Mouse (Mus musculus) WW6 (cell line): Measurements from ENCODE around the gene Ttc28.

Experiments used
- DNase-seq: peaks from one replicate; pipeline ENCODE4 v3.0.0-alpha.2; 2013; ENCODE audit warnings: low read depth, low spot score

The Ttc28 gene

DNA sequence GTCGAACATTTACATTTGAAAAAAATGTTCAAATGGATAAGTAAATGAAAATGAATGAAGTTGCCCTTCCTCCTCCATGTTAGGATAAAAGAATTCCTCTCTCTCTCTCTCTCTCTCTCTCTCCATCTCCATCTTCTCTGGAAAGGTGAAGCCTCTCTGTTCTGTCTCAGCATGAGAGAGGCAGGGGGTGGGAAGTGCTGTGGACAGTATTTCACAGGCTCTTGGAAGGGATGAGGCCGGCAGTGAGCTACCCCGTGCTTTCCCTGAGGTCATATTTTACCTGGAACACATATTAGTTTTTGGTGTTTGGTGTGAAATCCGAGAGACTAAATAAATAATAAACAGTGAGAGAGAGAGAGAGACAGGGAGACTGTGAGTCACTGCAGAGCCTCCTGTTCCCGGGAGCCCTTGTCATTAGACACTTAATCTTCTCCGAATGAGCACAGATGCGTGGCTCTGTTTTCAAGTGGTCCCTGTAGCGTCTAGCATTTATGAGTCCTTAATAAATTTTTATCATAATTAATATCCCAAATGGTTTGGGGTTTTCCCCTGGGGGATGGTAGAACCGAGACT, 284.8 kb downstream of the Ttc28 start:
- DNase-seq, result no peak

GRCm38 (mm10) chr5:111170383-111170782, 290.8 kb downstream of the Ttc28 start:
- peak; percentile 33 for DNase-seq

DNA sequence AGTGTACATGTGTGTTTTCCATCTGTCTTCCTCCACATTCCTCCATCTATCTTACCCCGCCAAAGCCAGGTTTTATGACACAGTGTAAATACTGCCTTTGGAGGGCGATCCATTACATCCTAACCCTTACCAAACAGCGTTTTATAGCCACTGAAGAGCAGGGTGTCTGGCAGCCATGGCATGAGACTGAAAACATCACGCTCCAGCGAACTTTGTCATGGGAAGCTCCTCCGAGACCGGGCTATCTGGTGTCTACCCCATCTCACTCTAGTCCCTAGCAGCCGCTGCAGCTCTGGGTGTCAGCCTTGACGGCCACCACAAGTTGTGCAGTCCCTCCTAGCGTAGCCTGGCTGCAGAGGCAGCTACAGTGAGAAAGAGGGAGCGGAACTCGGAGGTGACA, 295.8 kb downstream of the Ttc28 start:
- no peak for DNase-seq

GRCm38 (mm10) chr5:111175842-111176241, 296.2 kb downstream of the Ttc28 start:
- DNase-seq, result no peak

DNA sequence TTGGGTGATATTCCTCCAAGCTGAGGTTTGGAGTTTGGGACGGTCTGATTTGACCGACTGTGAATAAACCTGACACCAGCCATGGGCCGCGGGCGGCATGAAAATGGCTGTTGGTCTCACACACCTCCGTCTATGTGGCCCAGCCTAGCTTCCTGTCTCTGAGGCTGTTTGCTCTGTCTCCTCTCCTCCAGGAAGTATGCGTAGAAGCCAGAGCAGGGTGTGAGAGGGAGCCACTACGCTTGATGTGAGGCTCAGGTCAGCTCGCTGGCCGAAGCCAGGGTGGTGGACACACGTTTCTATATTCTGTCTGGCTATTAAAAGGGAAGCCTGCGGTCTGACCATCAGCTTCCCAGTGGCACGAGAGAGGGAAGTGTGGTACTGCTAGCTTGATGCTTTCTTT, 296.8 kb downstream of the Ttc28 start:
- DNase-seq, result no peak

DNA sequence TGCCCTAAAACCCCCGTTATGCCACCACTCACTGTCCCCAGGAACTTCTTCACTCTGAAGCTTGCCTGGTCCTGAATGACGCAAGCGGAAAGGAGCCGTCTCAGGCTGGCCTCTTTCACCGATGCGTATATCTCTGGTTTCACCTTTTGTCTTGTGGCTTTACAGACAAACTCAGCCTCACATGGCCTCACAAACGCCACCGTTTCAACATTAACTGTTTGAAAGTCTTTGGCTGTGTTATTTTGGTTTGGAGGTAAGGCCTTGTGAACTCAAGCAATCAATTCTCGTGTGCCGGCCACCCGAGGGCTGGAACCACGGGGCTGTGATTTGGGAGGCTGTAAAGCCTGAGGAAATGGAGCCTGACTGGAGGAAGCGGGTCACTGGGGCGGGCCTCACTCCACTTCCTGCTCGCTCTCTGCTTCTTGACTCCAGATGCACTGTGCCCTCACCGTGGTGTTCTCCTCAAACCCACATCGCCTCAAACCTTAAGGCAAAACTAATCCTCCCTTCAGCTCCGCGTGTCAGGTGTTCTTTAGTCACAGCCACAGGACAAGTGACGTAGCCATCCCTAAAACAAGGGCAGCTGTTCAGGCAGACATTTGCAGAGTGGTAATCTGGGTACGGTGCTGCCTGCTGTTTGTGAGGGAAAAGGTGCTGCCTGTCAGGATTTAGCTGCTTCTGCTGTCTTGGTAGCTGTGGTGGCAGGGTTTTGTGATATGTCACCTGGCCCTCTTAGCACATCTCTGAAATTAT, 298.9 kb downstream of the Ttc28 start:
- no peak for DNase-seq

DNA sequence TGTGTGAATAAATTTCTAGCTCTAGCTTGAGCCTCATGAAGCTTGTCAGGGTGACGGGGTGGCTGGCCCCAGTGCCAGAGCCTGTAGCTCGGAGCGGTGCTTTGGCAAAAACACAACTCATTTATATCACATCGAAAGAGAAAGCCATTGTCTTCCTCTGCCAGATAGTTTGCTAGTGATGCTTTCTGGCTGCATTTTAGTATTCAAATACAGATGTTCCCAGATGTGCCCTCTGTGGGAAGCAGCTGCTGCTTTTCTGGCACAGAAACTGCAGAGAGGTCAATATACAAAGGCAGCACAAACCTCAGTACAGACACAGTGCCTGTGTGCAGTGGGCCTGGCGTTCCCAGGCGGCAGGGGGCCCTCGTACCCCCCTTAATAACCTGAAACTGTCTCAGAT, 300.0 kb downstream of the Ttc28 start:
- no peak for DNase-seq

DNA sequence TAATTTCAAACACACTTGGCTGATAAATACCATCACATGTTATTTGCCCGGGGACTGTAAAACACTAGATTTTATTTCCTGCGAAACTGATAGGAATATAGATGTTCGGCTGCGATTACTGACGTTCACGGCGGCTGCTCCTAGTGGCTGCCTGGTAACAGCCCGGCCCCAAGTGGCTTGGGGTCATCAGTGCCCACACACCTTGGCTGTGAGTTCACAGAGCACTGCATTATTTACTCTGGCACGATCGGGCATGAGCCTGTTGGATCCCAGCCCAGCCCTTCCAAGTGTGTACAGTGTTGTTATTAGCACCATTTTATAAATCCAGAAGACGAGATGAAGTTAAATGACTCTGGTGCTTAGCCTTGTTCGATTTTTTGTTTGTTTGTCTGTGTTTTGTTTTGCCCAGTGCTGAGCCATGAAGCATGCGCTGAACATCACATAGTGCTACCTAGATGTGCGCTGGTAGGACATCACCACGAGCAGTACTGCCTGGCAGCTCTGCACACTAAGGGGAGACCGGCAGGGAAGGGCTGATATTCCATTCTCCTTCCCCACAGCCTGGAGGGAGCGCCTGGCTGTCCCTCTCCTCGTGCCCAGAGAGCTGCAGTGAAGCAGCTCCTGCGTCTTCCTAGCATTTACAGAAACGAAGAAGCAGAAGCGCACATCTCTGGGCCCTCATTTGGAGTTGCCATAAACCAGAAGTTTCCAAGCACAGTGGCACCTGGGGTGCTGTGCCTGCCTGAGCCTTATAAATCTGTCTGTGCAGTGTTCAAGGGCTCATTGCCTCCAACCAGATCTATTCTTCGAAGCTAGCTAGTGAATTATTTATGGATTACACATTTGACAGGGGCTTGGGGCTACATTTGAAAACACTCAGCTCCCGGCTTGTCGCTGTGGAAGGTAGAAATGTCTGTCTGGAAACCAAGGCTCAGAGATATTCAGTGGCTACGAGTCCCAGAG, 300.8 kb downstream of the Ttc28 start:
- DNase-seq, result no peak

- no peak for DNase-seq
Measured at GRCm38 (mm10) chr5:111181204-111181912, 301.8 kb downstream of the Ttc28 start.

DNA sequence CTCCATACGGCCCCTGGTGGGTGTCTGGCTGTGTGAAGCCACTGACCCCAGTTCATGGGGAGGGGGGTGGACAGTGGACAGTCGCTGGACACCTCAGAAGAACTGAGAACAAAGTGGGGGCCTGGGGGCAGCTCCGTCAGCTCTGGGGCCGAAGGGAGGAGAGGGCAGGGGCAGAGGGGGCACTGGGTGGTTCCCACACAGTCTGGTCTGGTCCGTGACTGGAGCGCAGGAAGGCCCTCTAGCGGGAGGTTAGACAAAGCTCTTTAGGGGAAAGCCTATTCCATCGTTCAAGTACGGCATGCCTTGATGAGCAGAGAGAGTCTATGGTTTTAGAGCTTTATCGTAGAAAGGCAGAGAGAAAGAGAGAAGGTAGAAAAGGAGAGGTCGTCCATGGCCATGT, 307.0 kb downstream of the Ttc28 start:
- DNase-seq, result no peak

DNA sequence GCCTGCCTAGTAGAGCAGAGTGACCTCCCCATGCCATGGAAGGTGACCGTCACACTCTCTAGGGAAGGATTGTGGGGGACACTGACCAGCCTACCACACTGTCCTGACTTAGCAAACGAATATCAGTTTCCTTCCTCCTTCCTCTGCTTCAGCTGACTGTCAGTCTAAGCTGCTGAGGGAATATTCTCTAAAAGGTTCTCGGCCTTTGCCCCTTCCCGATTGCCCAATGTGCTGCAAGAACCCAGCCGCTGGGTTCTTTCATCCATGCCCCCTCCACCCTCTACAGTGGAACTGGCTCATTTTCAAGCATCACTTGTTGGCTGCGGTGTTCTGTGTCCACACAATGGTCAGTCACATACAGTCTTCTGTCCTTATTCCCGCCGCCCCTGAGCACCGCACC, 312.4 kb downstream of the Ttc28 start:
- DNase-seq, result no peak

GRCm38 (mm10) chr5:111194829-111195228, 315.2 kb downstream of the Ttc28 start:
- no peak for DNase-seq

DNA sequence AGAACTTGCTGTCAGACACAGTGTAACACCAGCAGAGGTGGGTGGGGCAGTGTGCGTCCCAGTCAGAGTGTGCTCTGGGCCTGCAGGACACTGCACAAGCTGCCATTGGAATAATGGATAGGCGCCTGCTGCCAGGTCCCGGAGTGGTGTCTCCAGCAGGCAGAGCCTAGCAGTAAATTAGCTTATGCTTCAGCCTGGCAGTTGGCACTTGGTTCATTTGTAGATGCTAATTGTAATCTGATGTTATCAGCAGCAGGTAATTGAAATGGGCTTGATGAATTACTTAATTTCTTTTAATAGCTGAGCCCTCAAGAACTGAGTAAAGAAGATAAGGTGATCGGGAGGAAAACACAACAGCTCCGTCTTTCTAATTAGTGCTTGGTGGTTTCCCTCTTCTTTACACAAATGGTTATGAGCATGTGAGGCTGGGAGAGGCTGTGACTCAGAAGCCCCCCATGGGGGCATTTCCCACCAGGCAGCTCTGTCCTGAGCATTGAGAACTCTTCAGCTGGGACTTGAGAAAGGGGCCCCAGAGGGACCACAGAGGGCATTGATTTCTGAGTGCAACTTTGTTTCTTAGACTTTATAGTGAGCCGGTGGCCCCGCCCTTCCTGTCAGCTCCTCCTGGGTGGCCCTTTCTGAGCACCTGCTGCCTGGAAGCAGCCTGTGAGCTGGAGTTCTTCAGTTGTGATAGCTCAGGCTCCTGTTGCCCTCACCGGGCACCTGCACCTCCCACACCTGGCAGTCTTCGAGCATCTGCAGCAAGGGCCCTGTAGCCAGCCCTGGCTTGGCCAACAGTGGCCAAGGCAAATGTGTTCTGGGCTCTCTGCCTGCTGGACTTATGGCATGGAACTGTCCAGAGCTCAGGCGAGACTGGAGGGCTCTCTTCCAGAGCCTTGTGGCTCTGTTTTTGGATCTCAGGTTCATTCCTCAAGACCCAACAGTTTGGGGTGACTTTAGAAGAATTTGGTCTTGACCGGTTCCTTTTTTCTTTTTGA, 316.2 kb downstream of the Ttc28 start:
- no peak for DNase-seq

GRCm38 (mm10) chr5:111197727-111198126, 318.1 kb downstream of the Ttc28 start:
- no peak for DNase-seq

DNA sequence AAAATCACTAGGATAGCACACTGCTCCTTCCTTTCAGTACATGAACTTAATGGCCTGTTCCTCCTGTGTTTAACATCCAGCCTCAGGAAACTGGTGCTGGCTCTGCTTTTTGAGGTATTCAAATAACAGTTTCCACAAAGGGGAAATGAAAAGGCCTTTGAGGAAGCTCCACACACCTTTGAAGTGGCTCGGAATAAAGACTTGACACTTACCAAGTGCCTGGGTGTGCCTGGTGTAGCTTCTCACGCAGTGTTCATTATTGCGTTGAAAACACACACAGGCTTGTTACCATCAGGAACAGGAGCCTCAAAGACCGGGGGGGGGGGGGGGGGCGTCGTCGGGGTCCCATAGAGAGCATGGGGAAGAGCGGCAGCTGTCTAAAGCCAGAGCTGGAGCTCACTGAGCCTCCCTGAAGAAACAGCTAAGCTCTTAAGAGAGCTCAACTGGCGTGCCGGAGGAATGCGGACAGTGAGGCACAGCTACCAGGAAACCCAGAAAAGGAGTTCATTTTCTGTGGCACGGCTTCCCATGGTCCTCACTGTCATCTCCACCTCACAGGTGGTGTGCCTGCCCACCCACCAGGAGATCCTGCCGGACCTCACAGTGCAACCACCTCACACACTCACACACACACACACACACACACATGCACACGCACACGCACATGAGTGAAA, 320.7 kb downstream of the Ttc28 start:
- DNase-seq, result no peak

DNA sequence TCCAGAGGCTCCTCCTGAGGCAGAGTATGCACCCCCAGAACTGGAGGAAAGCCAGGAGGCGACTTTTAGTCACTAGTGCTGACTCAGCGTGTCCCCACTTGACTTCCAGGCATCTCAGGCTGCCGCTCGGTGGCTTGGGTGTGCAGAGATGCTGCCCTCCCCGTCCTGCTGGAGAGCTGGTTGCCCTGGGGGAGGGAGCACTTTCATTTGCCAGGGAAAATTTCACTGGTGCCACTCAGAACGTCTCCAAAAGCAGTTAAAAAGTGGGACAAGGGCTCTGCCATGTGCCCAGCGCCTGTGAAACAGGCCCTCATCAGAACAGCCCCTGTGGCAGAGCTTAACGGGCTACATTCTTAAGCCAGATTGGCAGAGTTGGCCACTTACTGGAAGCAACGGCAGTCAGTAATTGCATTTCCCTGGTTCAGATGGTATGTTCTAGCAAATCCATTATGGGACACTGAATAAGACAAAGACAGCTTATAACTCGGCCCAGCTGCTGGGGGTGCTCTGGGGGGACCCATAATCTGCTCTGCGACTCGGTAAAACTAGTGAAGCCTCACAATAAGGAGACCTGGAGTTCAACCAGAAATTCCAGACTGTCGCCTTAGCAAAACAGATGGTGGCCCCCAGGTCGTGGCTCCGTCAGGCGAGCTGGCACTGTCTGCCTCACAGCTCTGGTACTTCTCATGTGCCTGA, 321.5 kb downstream of the Ttc28 start:
- DNase-seq, result no peak

DNA sequence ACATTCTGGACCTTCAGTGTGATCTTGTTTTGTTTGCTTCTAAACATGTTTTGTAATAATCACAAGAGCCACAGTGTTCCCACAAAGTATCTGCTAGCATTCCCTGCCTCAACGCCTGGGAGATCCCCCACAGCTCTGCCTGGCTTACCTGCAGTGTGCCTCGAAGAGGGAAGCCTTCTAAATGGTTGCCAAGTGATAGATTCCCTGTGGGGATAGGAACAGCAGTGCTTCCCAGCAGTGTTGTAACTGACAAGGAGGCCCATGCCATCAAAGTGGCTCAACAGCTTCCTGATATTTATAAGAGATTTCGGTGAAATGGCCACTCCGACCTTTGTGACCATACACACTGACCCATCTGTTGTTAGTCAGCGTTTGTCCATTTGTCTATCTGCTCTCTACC, 324.6 kb downstream of the Ttc28 start:
- no peak for DNase-seq

- no peak for DNase-seq
Measured at GRCm38 (mm10) chr5:111204976-111205586, 325.5 kb downstream of the Ttc28 start.

GRCm38 (mm10) chr5:111205817-111206216, 326.2 kb downstream of the Ttc28 start:
- DNase-seq, result no peak
